8 mouse cellular contexts compared by ENCODE assay signal in the genomic region with DNA sequence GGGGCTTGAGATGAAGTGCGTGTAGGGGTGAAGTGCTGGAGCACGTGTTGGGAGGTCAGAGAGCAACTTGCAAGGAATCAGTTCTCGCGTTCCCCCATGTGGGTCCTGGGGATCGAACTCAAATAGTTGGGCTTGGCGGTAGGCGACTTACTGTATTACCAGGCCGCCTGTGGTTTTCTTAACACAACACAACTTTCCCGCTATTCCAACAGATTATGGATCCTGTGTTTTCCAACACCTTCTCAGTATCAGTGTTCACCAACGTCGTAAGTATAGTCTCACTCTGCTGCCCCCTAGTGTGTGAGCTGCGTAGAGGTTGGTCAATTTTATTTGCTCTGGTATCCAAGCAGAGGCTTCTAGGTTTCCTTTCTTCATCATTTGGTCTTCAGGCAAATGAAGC. TPM values are rescaled to one million over a fixed set of nuclear protein-coding genes. Genes with fewer than 3 reads are reported as not detected.
DNase-seq lines count a peak whose midpoint lies in the region; ATAC-seq lines count a peak whose summit lies in the region.

No protein-coding gene starts in this region.

- H3K4me3 ChIP-seq in intestine, embryonic 14.5 days (ENCODE audit: low read depth, low read length): no peak overlapping the region
- no peak overlapping the region for H3K4me3 ChIP-seq in intestine, embryonic 16.5 days (ENCODE audit: low read length)
- H3K4me3 ChIP-seq in forebrain, embryonic 13.5 days: no peak overlapping the region

- DNase-seq in intestine, embryonic 14.5 days (ENCODE audit: low spot score): peak; percentile 69
- DNase-seq in CD8-positive naive resting alpha-beta T cell, adult 2 months (ENCODE audit: low read depth in 2 of 2, low spot score in 2 of 2): peak; percentile 30 to 52
- peak; percentile 40 for DNase-seq in adrenal gland, postnatal 25 days
- DNase-seq in layer of hippocampus, postnatal 14 days (ENCODE audit: low spot score in 2 of 2): peak; percentile 16 to 37
- DNase-seq in natural killer cell, adult 2 months (ENCODE audit: low spot score in 2 of 2): peak; percentile 27 to 38

- no peak for ATAC-seq in intestine, embryonic 14.5 days (replicated peaks; ENCODE audit: low FRiP score, low TSS enrichment, low read depth)
- ATAC-seq in intestine, embryonic 16.5 days: no peak
- peak; percentile 41; the same call in 1 of the 2 replicates for ATAC-seq in forebrain, embryonic 13.5 days
- no peak for ATAC-seq in activated CD4-positive, CD25-positive, alpha-beta regulatory T cell, adult 4 months

- no peaks in the 10 kb centered on the region for H3K4me1 ChIP-seq in intestine, embryonic 14.5 days (replicated peaks; ENCODE audit: control insufficient read depth, insufficient read depth, low read length)
- no peaks in the 10 kb centered on the region for H3K4me1 ChIP-seq in intestine, embryonic 16.5 days (ENCODE audit: control insufficient read depth, insufficient read depth, low read length)
- no peaks in the 10 kb centered on the region for H3K4me1 ChIP-seq in forebrain, embryonic 13.5 days

- no peaks in the 10 kb centered on the region for H3K27me3 ChIP-seq in intestine, embryonic 14.5 days (replicated peaks; ENCODE audit: control insufficient read depth, insufficient read depth, low read length)
- no peaks in the 10 kb centered on the region for H3K27me3 ChIP-seq in intestine, embryonic 16.5 days (replicated peaks; ENCODE audit: control insufficient read depth, insufficient read depth, low read length)
- no peaks in the 10 kb centered on the region for H3K27me3 ChIP-seq in forebrain, embryonic 13.5 days

- WGBS in intestine, embryonic 14.5 days: 49% methylated on average over 12 of the region's 12 CpGs
- 43% methylated on average over 12 of the region's 12 CpGs for WGBS in intestine, embryonic 16.5 days
- 45% methylated on average over 12 of the region's 12 CpGs for WGBS in forebrain, embryonic 13.5 days

- H3K27ac ChIP-seq in intestine, embryonic 14.5 days (ENCODE audit: low read depth): no peak overlapping the region
- H3K27ac ChIP-seq in intestine, embryonic 16.5 days (ENCODE audit: low read length): no peak overlapping the region
- no peak overlapping the region for H3K27ac ChIP-seq in forebrain, embryonic 13.5 days

- H3K9ac ChIP-seq in intestine, embryonic 14.5 days (ENCODE audit: low read length): no peak overlapping the region
- no peak overlapping the region for H3K9ac ChIP-seq in intestine, embryonic 16.5 days (ENCODE audit: low read depth, low read length)
- H3K9ac ChIP-seq in forebrain, embryonic 13.5 days: no peak overlapping the region

- no peaks in the 10 kb centered on the region for H3K36me3 ChIP-seq in intestine, embryonic 14.5 days (ENCODE audit: control insufficient read depth, insufficient read depth, low read length)
- H3K36me3 ChIP-seq in intestine, embryonic 16.5 days (ENCODE audit: control insufficient read depth, insufficient read depth, low read length): no peaks in the 10 kb centered on the region
- H3K36me3 ChIP-seq in forebrain, embryonic 13.5 days (ENCODE audit: poor library complexity, severe bottlenecking): no peaks in the 10 kb centered on the region

- H3K4me2 ChIP-seq in intestine, embryonic 14.5 days (ENCODE audit: low read length): no peak overlapping the region
- H3K4me2 ChIP-seq in intestine, embryonic 16.5 days (ENCODE audit: low read depth, low read length): no peak overlapping the region
- no peak overlapping the region for H3K4me2 ChIP-seq in forebrain, embryonic 13.5 days

- H3K9me3 ChIP-seq in intestine, embryonic 14.5 days (ENCODE audit: control insufficient read depth, low read length): no peaks in the 10 kb centered on the region
- no peaks in the 10 kb centered on the region for H3K9me3 ChIP-seq in intestine, embryonic 16.5 days (ENCODE audit: control insufficient read depth, low read length)
- H3K9me3 ChIP-seq in forebrain, embryonic 13.5 days (replicated peaks): no peaks in the 10 kb centered on the region

RNA-seq across cellular contexts. Expression of a gene that starts 8.6 kb away (rescaled TPM):
- 3.3 and 3.6 TPM in 2 replicates for polyA plus RNA-seq in intestine, embryonic 14.5 days (2014; fragmentation: Nextera tagmentation; extraction: Ambion mirVana)
- 1.4 and 1.5 TPM in 2 replicates for polyA plus RNA-seq in intestine, embryonic 16.5 days (2015; fragmentation: Nextera tagmentation; extraction: Ambion mirVana)
- total RNA-seq in adrenal gland, postnatal 25 days (2021): 10.0 and 10.1 TPM in 2 replicates
- 8.0 and 8.7 TPM in 2 replicates for polyA plus RNA-seq in forebrain, embryonic 13.5 days (2015; fragmentation: Nextera tagmentation; extraction: Ambion mirVana)
- 10 to 100 TPM; 27.7 to 29.5 TPM for total RNA-seq in layer of hippocampus, postnatal 14 days (2021)
- polyA plus RNA-seq in activated CD4-positive, CD25-positive, alpha-beta regulatory T cell, adult 4 months (2017; shearing (Covaris generic)): 1 to 10 TPM; 2.5 to 2.6 TPM

RNA-seq across cellular contexts. Expression of a gene that starts 37.4 kb away (rescaled TPM):
- 30.7 and 32.5 TPM in 2 replicates for polyA plus RNA-seq in intestine, embryonic 14.5 days (2014; fragmentation: Nextera tagmentation; extraction: Ambion mirVana)
- 24.9 and 25.5 TPM in 2 replicates for polyA plus RNA-seq in intestine, embryonic 16.5 days (2015; fragmentation: Nextera tagmentation; extraction: Ambion mirVana)
- total RNA-seq in adrenal gland, postnatal 25 days (2021): 44.0 and 51.7 TPM in 2 replicates
- 26.7 and 29.1 TPM in 2 replicates for polyA plus RNA-seq in forebrain, embryonic 13.5 days (2015; fragmentation: Nextera tagmentation; extraction: Ambion mirVana)
- 10 to 100 TPM; 30.3 to 34.9 TPM for total RNA-seq in layer of hippocampus, postnatal 14 days (2021)
- polyA plus RNA-seq in activated CD4-positive, CD25-positive, alpha-beta regulatory T cell, adult 4 months (2017; shearing (Covaris generic)): 10 to 100 TPM; 27.3 to 30.0 TPM

RNA-seq across cellular contexts. Expression of a gene that starts 37.6 kb away (rescaled TPM):
- 114 and 117 TPM in 2 replicates for polyA plus RNA-seq in intestine, embryonic 14.5 days (2014; fragmentation: Nextera tagmentation; extraction: Ambion mirVana)
- 105 and 108 TPM in 2 replicates for polyA plus RNA-seq in intestine, embryonic 16.5 days (2015; fragmentation: Nextera tagmentation; extraction: Ambion mirVana)
- 57.2 and 72.4 TPM in 2 replicates for total RNA-seq in adrenal gland, postnatal 25 days (2021)
- polyA plus RNA-seq in forebrain, embryonic 13.5 days (2015; fragmentation: Nextera tagmentation; extraction: Ambion mirVana): 127 and 138 TPM in 2 replicates
- total RNA-seq in layer of hippocampus, postnatal 14 days (2021): 10 to 100 TPM; 56.5 to 59.6 TPM
- polyA plus RNA-seq in activated CD4-positive, CD25-positive, alpha-beta regulatory T cell, adult 4 months (2017; shearing (Covaris generic)): 100 to 1,000 TPM; 134 to 158 TPM
